Mouse (Mus musculus) stomach, embryonic 16.5 days (tissue): ENCODE measurements around the gene Trpc4ap. TPM values are rescaled to one million over a fixed set of nuclear protein-coding genes. Genes with fewer than 3 reads are reported as not detected.

Experiments used
- ATAC-seq: fragments of 200-750 bp; cut with Nextera tagmentation; 2 replicates; pipeline ENCODE4 v1.8.0; 2017; ENCODE audit warnings: moderate number of reproducible peaks, moderate TSS enrichment; ENCODE audit not compliant: insufficient read depth, low FRiP score
- H3K27ac ChIP-seq: fragments of 300-500 bp; sonication (generic); 2 replicates; pipeline ENCODE4 v1.5.1; 2014; ENCODE audit warnings: low read length
- H3K27me3 ChIP-seq: fragments of 300-500 bp; sonication (generic); 2 replicates; pipeline ENCODE4 v1.6.1; 2014; ENCODE audit warnings: low read length, control low read depth, mixed read lengths; ENCODE audit not compliant: control insufficient read depth, insufficient read depth
- H3K36me3 ChIP-seq: fragments of 300-500 bp; sonication (generic); 2 replicates; pipeline ENCODE4 v1.6.1; 2014; ENCODE audit warnings: low read length; ENCODE audit not compliant: control insufficient read depth, insufficient read depth
- H3K4me1 ChIP-seq: fragments of 300-500 bp; sonication (generic); 2 replicates; pipeline ENCODE4 v1.6.1; 2014; ENCODE audit warnings: low read length, control low read depth, mixed read lengths; ENCODE audit not compliant: control insufficient read depth, insufficient read depth
- H3K4me2 ChIP-seq: fragments of 300-500 bp; sonication (generic); 2 replicates; pipeline ENCODE4 v1.6.1; 2014; ENCODE audit warnings: low read depth, low read length, mixed read lengths
- H3K4me3 ChIP-seq: fragments of 300-500 bp; sonication (generic); replicated peaks from 2 replicates; pipeline ENCODE4 v1.5.1; 2014; ENCODE audit warnings: mild to moderate bottlenecking, low read length
- H3K9ac ChIP-seq: fragments of 300-500 bp; sonication (generic); 2 replicates; pipeline ENCODE4 v1.6.1; 2014; ENCODE audit warnings: low read length
- H3K9me3 ChIP-seq: fragments of 300-500 bp; sonication (generic); replicated peaks from 2 replicates; pipeline ENCODE4 v1.6.1; 2016; ENCODE audit warnings: low read length, control low read depth; ENCODE audit not compliant: control insufficient read depth
- WGBS: fragments of 180-500 bp; shearing (Covaris S2); extraction: QIAGEN DNeasy Blood & Tissue Kit; methylation state at CpG from one replicate; pipeline ENCODE4 v1.1.7; 2014; 5-methylcytosine and 5-hydroxymethylcytosine counted together
- microRNA counts: library from miRNA; unstranded; fragments of <30 nt; microRNA quantifications from one replicate; lab custom pipeline; 2016
- microRNA-seq: library from miRNA; unstranded; fragments of <30 nt; microRNA quantifications from one replicate; pipeline ENCODE4, GENCODE M21; 2016
- polyA plus RNA-seq: library from polyadenylated mRNA; unstranded; fragments of >200 nt; fragmentation: Nextera tagmentation; extraction: Ambion mirVana; gene quantifications from 2 replicates; pipeline ENCODE4 v1.2.1, GENCODE M21; 2015

Gene Trpc4ap
- polyA plus RNA-seq, 1 experiment from 2014 or later: 115 TPM

DNA sequence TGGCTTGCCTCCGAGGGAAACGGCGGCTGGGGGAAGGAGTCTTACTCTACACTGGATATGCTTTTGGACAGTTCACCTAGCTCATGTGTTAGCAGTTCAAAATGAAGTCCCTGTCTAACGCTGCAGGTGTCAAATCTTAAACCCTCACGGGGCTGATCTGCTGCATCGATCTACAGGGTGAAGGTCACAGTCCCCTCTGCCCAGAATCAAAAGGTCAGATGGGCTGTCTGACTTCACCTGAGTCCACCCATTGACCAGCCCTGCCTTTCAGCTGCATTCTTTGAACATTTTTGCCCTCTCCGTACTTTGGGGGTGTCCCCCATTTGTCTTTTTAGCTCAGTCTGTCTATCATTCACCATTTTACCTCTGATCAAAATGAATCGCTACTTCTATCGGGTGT is 107.1 kb downstream of the Trpc4ap start:
- no peaks in the 10 kb centered on the region for H3K4me1 ChIP-seq
- no peak for ATAC-seq
- H3K27ac ChIP-seq: no peak overlapping the region
- H3K9ac ChIP-seq: no peak overlapping the region
- no peak overlapping the region for H3K4me2 ChIP-seq
- H3K4me3 ChIP-seq: no peak overlapping the region
- H3K9me3 ChIP-seq: no peaks in the 10 kb centered on the region
- WGBS: 83% methylated on average over 9 of the region's 9 CpGs
- H3K36me3 ChIP-seq: no peaks in the 10 kb centered on the region
- no peaks in the 10 kb centered on the region for H3K27me3 ChIP-seq

MicroRNAs within 50 kb of the gene (microRNA counts, 519-probe panel; counts per million panel counts)
- 2,168 counts per million, percentile 45 among the panel's probes with 10 or more counts for microRNA mmu-miR-499 (lab: Ali Mortazavi, UCI)

Small RNA genes within 50 kb of the gene (microRNA-seq; reads per million reads assigned to microRNA genes)
- 8.9 reads per million, percentile 30 among the genes with 10 or more reads in this experiment for gene Mir499

Other genes with a start within 250 kb of the Trpc4ap start
- 13.6 and 13.9 TPM in 2 replicates for gene Ncoa6, start 218.5 kb downstream of the Trpc4ap start, polyA plus RNA-seq
- 12.6 and 15.4 TPM in 2 replicates for gene Acss2, start 174.4 kb downstream of the Trpc4ap start, polyA plus RNA-seq
- gene Ggt7, start 174.1 kb downstream of the Trpc4ap start, polyA plus RNA-seq: 4.5 and 5.0 TPM in 2 replicates
- 41.8 and 42.5 TPM in 2 replicates for gene Gss, start 99.6 kb downstream of the Trpc4ap start, polyA plus RNA-seq
- gene Myh7b, start 81.2 kb downstream of the Trpc4ap start, polyA plus RNA-seq: 0.21 and 0.58 TPM in 2 replicates
- 112 and 114 TPM in 2 replicates for gene Edem2, start 37.1 kb upstream of the Trpc4ap start, polyA plus RNA-seq
- not detected in 2 replicates for gene Gm17581, start 43.5 kb upstream of the Trpc4ap start, polyA plus RNA-seq
- gene Procr, start 58.7 kb upstream of the Trpc4ap start, polyA plus RNA-seq: 18.2 and 23.1 TPM in 2 replicates
- 0.23 and 0.31 TPM in 2 replicates for gene Mmp24, start 83.0 kb upstream of the Trpc4ap start, polyA plus RNA-seq
- gene BC029722, start 127.0 kb upstream of the Trpc4ap start, polyA plus RNA-seq: 22.1 and 25.7 TPM in 2 replicates
- gene Eif6, start 134.5 kb upstream of the Trpc4ap start, polyA plus RNA-seq: 221 and 238 TPM in 2 replicates
- 5.4 and 5.8 TPM in 2 replicates for gene Fam83c, start 142.5 kb upstream of the Trpc4ap start, polyA plus RNA-seq
- gene Uqcc1, start 237.9 kb upstream of the Trpc4ap start, polyA plus RNA-seq: 66.5 and 67.1 TPM in 2 replicates
- gene Gm15557, start 248.3 kb upstream of the Trpc4ap start, polyA plus RNA-seq: not detected in 2 replicates